Mouse (Mus musculus): ENCODE data around the gene Efhd1. TPM values are rescaled to one million over a fixed set of nuclear protein-coding genes. Genes with fewer than 3 reads are reported as not detected.

Gene Efhd1
- polyA plus RNA-seq, 1 experiment = 483 TPM

GRCm38 (mm10) chr1:87276056-87276455 is 11.9 kb downstream of the Efhd1 start:
- Histone ChIP-seq H3K4me1 (ENCODE audit: control insufficient read depth, insufficient read depth, low read length) (peaks cover 6% of the 10 kb centered on the region), H3K4me3 (ENCODE audit: control insufficient read depth, low read depth, low read length) (no peak overlapping the region), H3K27me3 (ENCODE audit: control insufficient read depth, insufficient read depth, low read length) (no peaks in the 10 kb centered on the region), H3K36me3 (ENCODE audit: control insufficient read depth, insufficient read depth, low read length) (no peaks in the 10 kb centered on the region), H3K27ac (ENCODE audit: control insufficient read depth, insufficient read depth, low read depth, low read length) (no peak overlapping the region)
- TF ChIP-seq CTCF (IDR thresholded peaks at IDR 0.05; ENCODE audit: control insufficient read depth, insufficient read depth, insufficient replicate concordance, low read depth, low read length) = no peak
- no peak for TF ChIP-seq POLR2A (IDR thresholded peaks at IDR 0.05; ENCODE audit: control insufficient read depth, low read depth, low read length)

- H3K27me3 ChIP-seq (ENCODE audit: control insufficient read depth, insufficient read depth, low read length) = no peaks in the 10 kb centered on the region
- H3K4me1 ChIP-seq (ENCODE audit: control insufficient read depth, insufficient read depth, low read length) = peaks cover 10% of the 10 kb centered on the region
- H3K4me3 ChIP-seq (ENCODE audit: control insufficient read depth, low read depth, low read length) = no peak overlapping the region
- no peak overlapping the region for H3K27ac ChIP-seq (ENCODE audit: control insufficient read depth, insufficient read depth, low read depth, low read length)
- TF ChIP-seq CTCF (IDR thresholded peaks at IDR 0.05; ENCODE audit: control insufficient read depth, insufficient read depth, insufficient replicate concordance, low read depth, low read length) = no peak
- TF ChIP-seq POLR2A (IDR thresholded peaks at IDR 0.05; ENCODE audit: control insufficient read depth, low read depth, low read length) = no peak
- no peaks in the 10 kb centered on the region for H3K36me3 ChIP-seq (ENCODE audit: control insufficient read depth, insufficient read depth, low read length)
These were observed 16.1 kb downstream of the Efhd1 start for GRCm38 (mm10) chr1:87280281-87280680.

GRCm38 (mm10) chr1:87281599-87282412 is 17.6 kb downstream of the Efhd1 start:
- Histone ChIP-seq H3K27me3 (ENCODE audit: control insufficient read depth, insufficient read depth, low read length) (no peaks in the 10 kb centered on the region), H3K36me3 (ENCODE audit: control insufficient read depth, insufficient read depth, low read length) (no peaks in the 10 kb centered on the region), H3K27ac (ENCODE audit: control insufficient read depth, insufficient read depth, low read depth, low read length) (no peak overlapping the region), H3K4me1 (ENCODE audit: control insufficient read depth, insufficient read depth, low read length) (peaks cover 10% of the 10 kb centered on the region), H3K4me3 (ENCODE audit: control insufficient read depth, low read depth, low read length) (peak overlapping the region; percentile 55)
- no peak for TF ChIP-seq POLR2A (IDR thresholded peaks at IDR 0.05; ENCODE audit: control insufficient read depth, low read depth, low read length)
- no peak for TF ChIP-seq CTCF (IDR thresholded peaks at IDR 0.05; ENCODE audit: control insufficient read depth, insufficient read depth, insufficient replicate concordance, low read depth, low read length)

- TF ChIP-seq POLR2A (IDR thresholded peaks at IDR 0.05; ENCODE audit: control insufficient read depth, low read depth, low read length) = no peak
- peak; percentile 25; the same call in 1 of the 2 replicates for TF ChIP-seq CTCF (IDR thresholded peaks at IDR 0.05; ENCODE audit: control insufficient read depth, insufficient read depth, insufficient replicate concordance, low read depth, low read length)
- Histone ChIP-seq H3K27me3 (ENCODE audit: control insufficient read depth, insufficient read depth, low read length) (no peaks in the 10 kb centered on the region), H3K4me1 (ENCODE audit: control insufficient read depth, insufficient read depth, low read length) (peaks cover 10% of the 10 kb centered on the region), H3K27ac (ENCODE audit: control insufficient read depth, insufficient read depth, low read depth, low read length) (no peak overlapping the region), H3K36me3 (ENCODE audit: control insufficient read depth, insufficient read depth, low read length) (no peaks in the 10 kb centered on the region), H3K4me3 (ENCODE audit: control insufficient read depth, low read depth, low read length) (peak overlapping the region; percentile 55)
These were observed 18.2 kb downstream of the Efhd1 start for GRCm38 (mm10) chr1:87282413-87282788.

- no peak overlapping the region for H3K27ac ChIP-seq (ENCODE audit: control insufficient read depth, insufficient read depth, low read depth, low read length)
These were observed 19.3 kb downstream of the Efhd1 start for GRCm38 (mm10) chr1:87283410-87283960.

GRCm38 (mm10) chr1:87287105-87287504 is 22.9 kb downstream of the Efhd1 start:
- Histone ChIP-seq H3K36me3 (ENCODE audit: control insufficient read depth, insufficient read depth, low read length) (no peaks in the 10 kb centered on the region; the same call in 1 of the 2 replicates), H3K4me3 (ENCODE audit: control insufficient read depth, low read depth, low read length) (peak overlapping the region; percentile 7), H3K27me3 (ENCODE audit: control insufficient read depth, insufficient read depth, low read length) (no peaks in the 10 kb centered on the region), H3K27ac (ENCODE audit: control insufficient read depth, insufficient read depth, low read depth, low read length) (no peak overlapping the region), H3K4me1 (ENCODE audit: control insufficient read depth, insufficient read depth, low read length) (peaks cover 7% of the 10 kb centered on the region)
- TF ChIP-seq CTCF (IDR thresholded peaks at IDR 0.05; ENCODE audit: control insufficient read depth, insufficient read depth, insufficient replicate concordance, low read depth, low read length) = no peak

More at GRCm38 (mm10) chr1:87283410-87283960, 19.3 kb downstream of the Efhd1 start:
- Histone ChIP-seq H3K27me3 (ENCODE audit: control insufficient read depth, insufficient read depth, low read length) (no peaks in the 10 kb centered on the region), H3K36me3 (ENCODE audit: control insufficient read depth, insufficient read depth, low read length) (no peaks in the 10 kb centered on the region; the same call in 1 of the 2 replicates), H3K4me1 (ENCODE audit: control insufficient read depth, insufficient read depth, low read length) (peaks cover 10% of the 10 kb centered on the region), H3K4me3 (ENCODE audit: control insufficient read depth, low read depth, low read length) (no peak overlapping the region)
- TF ChIP-seq POLR2A (IDR thresholded peaks at IDR 0.05; ENCODE audit: control insufficient read depth, low read depth, low read length) = no peak
- TF ChIP-seq CTCF (IDR thresholded peaks at IDR 0.05; ENCODE audit: control insufficient read depth, insufficient read depth, insufficient replicate concordance, low read depth, low read length) = no peak

- no peak for TF ChIP-seq POLR2A (IDR thresholded peaks at IDR 0.05; ENCODE audit: control insufficient read depth, low read depth, low read length)
- no peak for TF ChIP-seq CTCF (IDR thresholded peaks at IDR 0.05; ENCODE audit: control insufficient read depth, insufficient read depth, insufficient replicate concordance, low read depth, low read length)
- Histone ChIP-seq H3K36me3 (ENCODE audit: control insufficient read depth, insufficient read depth, low read length) (no peaks in the 10 kb centered on the region; the same call in 1 of the 2 replicates), H3K4me1 (ENCODE audit: control insufficient read depth, insufficient read depth, low read length) (peaks cover 4% of the 10 kb centered on the region), H3K27ac (ENCODE audit: control insufficient read depth, insufficient read depth, low read depth, low read length) (peak overlapping the region; percentile 69), H3K27me3 (ENCODE audit: control insufficient read depth, insufficient read depth, low read length) (no peaks in the 10 kb centered on the region), H3K4me3 (ENCODE audit: control insufficient read depth, low read depth, low read length) (no peak overlapping the region)
These were observed 27.3 kb downstream of the Efhd1 start for GRCm38 (mm10) chr1:87291416-87291815.

All from testis, adult 2 months (tissue).